Mouse (Mus musculus) ES-Bruce4 (cell line): ENCODE measurements at regions not wholly inside any gene's neighbourhood (a gene's known extent, or its start where the extent isn't known, plus 50 kb on each side); places are given as distances from the start of the nearest gene placed in this dataset.

Experiments
- H3K27ac ChIP-seq: 2 replicates; pipeline ENCODE4 v1.5.1; 2012; ENCODE audit warnings: low read length, inconsistent platforms; ENCODE audit not compliant: insufficient read depth
- H3K27me3 ChIP-seq: 2 replicates; pipeline ENCODE4 v1.6.1; 2012; ENCODE audit warnings: mild to moderate bottlenecking, low read length, inconsistent platforms; ENCODE audit not compliant: control insufficient read depth, poor library complexity, insufficient read depth, severe bottlenecking
- H3K36me3 ChIP-seq: 2 replicates; pipeline ENCODE4 v1.6.1; 2012; ENCODE audit warnings: inconsistent platforms, mild to moderate bottlenecking, low read length, moderate library complexity; ENCODE audit not compliant: control insufficient read depth, poor library complexity, insufficient read depth, severe bottlenecking
- H3K4me1 ChIP-seq: one replicate; pipeline ENCODE4 v1.8.1; 2011; ENCODE audit warnings: low read length; ENCODE audit not compliant: control insufficient read depth, insufficient read depth
- H3K4me3 ChIP-seq: 2 replicates; pipeline ENCODE4 v1.5.1; 2011; ENCODE audit warnings: low read depth, mild to moderate bottlenecking, low read length
- H3K9ac ChIP-seq: 2 replicates; pipeline ENCODE4 v1.6.1; 2012; ENCODE audit warnings: low read depth, mild to moderate bottlenecking, inconsistent platforms; ENCODE audit not compliant: poor library complexity, severe bottlenecking
- H3K9me3 ChIP-seq: replicated peaks from 2 replicates; pipeline ENCODE4 v1.6.1; 2012; ENCODE audit warnings: mild to moderate bottlenecking, low read length, inconsistent platforms; ENCODE audit not compliant: control insufficient read depth, poor library complexity, insufficient read depth, severe bottlenecking
- CTCF ChIP-seq: IDR thresholded peaks from one replicate; pipeline ENCODE4 v1.8.1; 2011; ENCODE audit warnings: low read depth, low read length
- EP300 ChIP-seq: IDR thresholded peaks from 2 replicates; pipeline ENCODE4 v1.6.1; 2011; ENCODE audit warnings: low read depth, low read length; ENCODE audit not compliant: insufficient read depth
- POLR2A ChIP-seq: IDR thresholded peaks from one replicate; pipeline ENCODE4 v1.8.1; 2011; ENCODE audit warnings: low read length; ENCODE audit not compliant: insufficient read depth

- Histone ChIP-seq H3K9me3 (no peaks in the 10 kb centered on the region), H3K27me3 (no peaks in the 10 kb centered on the region), H3K4me3 (no peak overlapping the region), H3K9ac (no peak overlapping the region), H3K4me1 (no peaks in the 10 kb centered on the region), H3K36me3 (no peaks in the 10 kb centered on the region), H3K27ac (no peak overlapping the region)
- no peak for TF ChIP-seq CTCF
- no peak for TF ChIP-seq EP300
- no peak for TF ChIP-seq POLR2A
These were observed 128.4 kb upstream of the 1700012A03Rik start for GRCm38 (mm10) chr6:31921561-31922152.

- no peaks in the 10 kb centered on the region for H3K4me1 ChIP-seq
- no peaks in the 10 kb centered on the region for H3K9me3 ChIP-seq
- TF ChIP-seq EP300: no peak
- no peak for TF ChIP-seq CTCF
- TF ChIP-seq POLR2A: no peak
- no peak overlapping the region for H3K9ac ChIP-seq
- no peaks in the 10 kb centered on the region for H3K27me3 ChIP-seq
- no peaks in the 10 kb centered on the region for H3K36me3 ChIP-seq
- H3K4me3 ChIP-seq: no peak overlapping the region
- no peak overlapping the region for H3K27ac ChIP-seq
These were observed 132.5 kb upstream of the 1700012A03Rik start for GRCm38 (mm10) chr6:31917411-31918131.

GRCm38 (mm10) chr6:31901791-31902190, 148.3 kb upstream of the 1700012A03Rik start:
- Histone ChIP-seq H3K27me3 (no peaks in the 10 kb centered on the region), H3K9me3 (peaks cover 11% of the 10 kb centered on the region), H3K9ac (no peak overlapping the region), H3K27ac (peak overlapping the region; percentile 81), H3K36me3 (no peaks in the 10 kb centered on the region), H3K4me1 (no peaks in the 10 kb centered on the region), H3K4me3 (no peak overlapping the region)
- TF ChIP-seq POLR2A: no peak
- TF ChIP-seq CTCF: no peak
- TF ChIP-seq EP300: no peak

- H3K27me3 ChIP-seq: no peaks in the 10 kb centered on the region
- H3K9me3 ChIP-seq: no peaks in the 10 kb centered on the region; the same call in 1 of the 2 replicates
- peak overlapping the region; percentile 74 for H3K27ac ChIP-seq
- H3K9ac ChIP-seq: no peak overlapping the region
- no peaks in the 10 kb centered on the region for H3K4me1 ChIP-seq
- H3K4me3 ChIP-seq: no peak overlapping the region
- H3K36me3 ChIP-seq: no peaks in the 10 kb centered on the region
- TF ChIP-seq EP300 (no peak), POLR2A (no peak), CTCF (no peak)
These were observed 151.0 kb upstream of the 1700012A03Rik start for GRCm38 (mm10) chr6:31899055-31899454.

- TF ChIP-seq POLR2A (no peak), EP300 (no peak), CTCF (no peak)
- Histone ChIP-seq H3K9ac (no peak overlapping the region), H3K4me3 (no peak overlapping the region), H3K9me3 (no peaks in the 10 kb centered on the region; the same call in 1 of the 2 replicates), H3K36me3 (no peaks in the 10 kb centered on the region), H3K27me3 (no peaks in the 10 kb centered on the region), H3K4me1 (no peaks in the 10 kb centered on the region), H3K27ac (peak overlapping the region; percentile 74)
These were observed 151.4 kb upstream of the 1700012A03Rik start for GRCm38 (mm10) chr6:31898609-31899008.

- H3K4me3 ChIP-seq: no peak overlapping the region
- H3K27me3 ChIP-seq: no peaks in the 10 kb centered on the region
- no peak overlapping the region for H3K9ac ChIP-seq
- TF ChIP-seq POLR2A: no peak
- peak; percentile 98 for TF ChIP-seq EP300
- H3K4me1 ChIP-seq: no peaks in the 10 kb centered on the region
- H3K27ac ChIP-seq: peak overlapping the region; percentile 38
- H3K36me3 ChIP-seq: no peaks in the 10 kb centered on the region
- H3K9me3 ChIP-seq: no peaks in the 10 kb centered on the region; the same call in 1 of the 2 replicates
These were observed 153.0 kb upstream of the 1700012A03Rik start for GRCm38 (mm10) chr6:31897001-31897400.
